Mouse (Mus musculus) forebrain, embryonic 12.5 days (tissue): Measurements from ENCODE around the gene Olfr316. TPM values are rescaled to one million over a fixed set of nuclear protein-coding genes. Genes with fewer than 3 reads are reported as not detected.

Source experiments
- polyA plus RNA-seq: library from polyadenylated mRNA; unstranded; fragments of >200 nt; fragmentation: Nextera tagmentation; extraction: Ambion mirVana; gene quantifications from 2 replicates; pipeline ENCODE4 v1.2.1, GENCODE M21; 2016

The Olfr316 gene
- polyA plus RNA-seq, 1 experiment from 2014 or later: not detected

Other genes starting within 250 kb of the Olfr316 start
- gene Olfr330, start 217.9 kb upstream of the Olfr316 start, polyA plus RNA-seq: not detected in 2 replicates
- not detected in 2 replicates for gene Olfr329-ps, start 206.3 kb upstream of the Olfr316 start, polyA plus RNA-seq
- gene Olfr328, start 197.1 kb upstream of the Olfr316 start, polyA plus RNA-seq: 0.06 TPM in 1 of 2 replicates, not detected in the other
- gene Olfr224, start 182.2 kb upstream of the Olfr316 start, polyA plus RNA-seq: not detected in 2 replicates
- not detected in 2 replicates for gene Olfr325, start 175.0 kb upstream of the Olfr316 start, polyA plus RNA-seq
- gene Olfr324, start 157.6 kb upstream of the Olfr316 start, polyA plus RNA-seq: not detected in 2 replicates
- not detected in 2 replicates for gene 2210407C18Rik, start 136.7 kb upstream of the Olfr316 start, polyA plus RNA-seq
- not detected in 2 replicates for gene Olfr323, start 122.2 kb upstream of the Olfr316 start, polyA plus RNA-seq
- 0.36 and 0.49 TPM in 2 replicates for gene Trim58, start 112.3 kb upstream of the Olfr316 start, polyA plus RNA-seq
- not detected in 2 replicates for gene Olfr322, start 94.0 kb upstream of the Olfr316 start, polyA plus RNA-seq
- not detected in 2 replicates for gene Olfr320, start 71.6 kb upstream of the Olfr316 start, polyA plus RNA-seq
- gene Olfr319, start 53.6 kb upstream of the Olfr316 start, polyA plus RNA-seq: 0.10 TPM in 1 of 2 replicates, not detected in the other
- not detected in 2 replicates for gene Olfr318, start 28.7 kb upstream of the Olfr316 start, polyA plus RNA-seq
- gene Olfr317, start 13.5 kb upstream of the Olfr316 start, polyA plus RNA-seq: 0.27 TPM in 1 of 2 replicates, not detected in the other
- gene Olfr315, start 20.5 kb downstream of the Olfr316 start, polyA plus RNA-seq: not detected in 2 replicates
- not detected in 2 replicates for gene Olfr314, start 30.2 kb downstream of the Olfr316 start, polyA plus RNA-seq
- gene Fam183b, start 49.2 kb downstream of the Olfr316 start, polyA plus RNA-seq: 2.1 and 2.3 TPM in 2 replicates
- gene Olfr313, start 62.3 kb downstream of the Olfr316 start, polyA plus RNA-seq: not detected in 2 replicates
- 0.05 TPM in 1 of 2 replicates, not detected in the other for gene Olfr312, start 76.5 kb downstream of the Olfr316 start, polyA plus RNA-seq
- not detected in 2 replicates for gene Olfr311, start 86.5 kb downstream of the Olfr316 start, polyA plus RNA-seq
- gene Gm12258, start 94.4 kb downstream of the Olfr316 start, polyA plus RNA-seq: 15.5 and 15.9 TPM in 2 replicates
- gene 2810021J22Rik, start 114.5 kb downstream of the Olfr316 start, polyA plus RNA-seq: 10.6 and 11.1 TPM in 2 replicates
- gene Zfp39, start 151.5 kb downstream of the Olfr316 start, polyA plus RNA-seq: 5.6 and 6.8 TPM in 2 replicates
- 0.08 TPM in 1 of 2 replicates, not detected in the other for gene Btnl10, start 165.2 kb downstream of the Olfr316 start, polyA plus RNA-seq
- gene Rnf187, start 186.2 kb downstream of the Olfr316 start, polyA plus RNA-seq: 403 and 431 TPM in 2 replicates
- gene Hist3h2ba, start 196.2 kb downstream of the Olfr316 start, polyA plus RNA-seq: 185 and 187 TPM in 2 replicates
- 91.9 and 92.9 TPM in 2 replicates for gene Hist3h2a, start 202.0 kb downstream of the Olfr316 start, polyA plus RNA-seq
- 0.89 and 1.0 TPM in 2 replicates for gene Trim17, start 202.0 kb downstream of the Olfr316 start, polyA plus RNA-seq
- gene Trim11, start 225.4 kb downstream of the Olfr316 start, polyA plus RNA-seq: 19.2 and 20.9 TPM in 2 replicates